Mouse (Mus musculus) skeletal muscle tissue, postnatal 0 days (tissue): ENCODE measurements around the gene Slc35e2. TPM values are rescaled to one million over a fixed set of nuclear protein-coding genes. Genes with fewer than 3 reads are reported as not detected.

Source experiments
- polyA plus RNA-seq: library from polyadenylated mRNA; unstranded; fragments of >200 nt; fragmentation: Nextera tagmentation; extraction: Ambion mirVana; gene quantifications from 2 replicates; pipeline ENCODE4 v1.2.1, GENCODE M21; 2015

Gene Slc35e2
- polyA plus RNA-seq, result 3.5 and 3.7 TPM in 2 replicates

GRCm38 (mm10) chr4:155601091-155601996 is at the start of gene Slc35e2:
Slc35e2 (plus strand) TSS chr4:155601416.

GRCm38 (mm10) chr4:155561661-155562442 is 39.4 kb upstream of the Slc35e2 start, which contains the start of gene Nadk:
Nadk (plus strand) TSS chr4:155562378.

GRCm38 (mm10) chr4:155624338-155625291 is 23.4 kb downstream of the Slc35e2 start, which contains the start of gene Cdk11b:
Cdk11b (plus strand) TSS chr4:155624854.

GRCm38 (mm10) chr4:155645308-155645707 is 44.1 kb downstream of the Slc35e2 start, which contains the start of gene Gm10563:
Gm10563 (minus strand) TSS chr4:155645408.

GRCm38 (mm10) chr4:155653086-155653450 is 51.9 kb downstream of the Slc35e2 start, which contains the start of gene Mmp23:
Mmp23 (minus strand) TSS chr4:155653384.

GRCm38 (mm10) chr4:155668689-155669597 is 67.7 kb downstream of the Slc35e2 start, which contains the start of gene Mib2:
Mib2 (minus strand) TSS chr4:155669198.

Other genes starting within 250 kb of the Slc35e2 start
- 3.4 and 4.2 TPM in 2 replicates for gene Prkcz, start 240.1 kb upstream of the Slc35e2 start, polyA plus RNA-seq
- gene Gabrd, start 203.3 kb upstream of the Slc35e2 start, polyA plus RNA-seq, result 0.47 and 1.0 TPM in 2 replicates
- 1.3 and 1.6 TPM in 2 replicates for gene Cfap74, start 192.2 kb upstream of the Slc35e2 start, polyA plus RNA-seq
- gene Tmem52, start 132.3 kb upstream of the Slc35e2 start, polyA plus RNA-seq, result 73.1 and 82.1 TPM in 2 replicates
- gene Gnb1, start 110.1 kb upstream of the Slc35e2 start, polyA plus RNA-seq, result 160 and 178 TPM in 2 replicates
- 25.7 and 36.4 TPM in 2 replicates for gene Nadk, start 39.0 kb upstream of the Slc35e2 start, polyA plus RNA-seq
- 39.1 and 44.5 TPM in 2 replicates for gene Cdk11b, start 23.4 kb downstream of the Slc35e2 start, polyA plus RNA-seq
- not detected in 2 replicates for gene Gm10563, start 44.0 kb downstream of the Slc35e2 start, polyA plus RNA-seq
- gene Mmp23, start 52.0 kb downstream of the Slc35e2 start, polyA plus RNA-seq, result 38.5 and 62.9 TPM in 2 replicates
- 13.3 and 14.7 TPM in 2 replicates for gene Mib2, start 67.8 kb downstream of the Slc35e2 start, polyA plus RNA-seq
- 4.6 and 6.1 TPM in 2 replicates for gene Fndc10, start 92.9 kb downstream of the Slc35e2 start, polyA plus RNA-seq
- 90.9 and 95.8 TPM in 2 replicates for gene Ssu72, start 103.4 kb downstream of the Slc35e2 start, polyA plus RNA-seq
- gene Tmem240, start 133.4 kb downstream of the Slc35e2 start, polyA plus RNA-seq, result 0.28 and 0.58 TPM in 2 replicates
- 56.3 and 59.2 TPM in 2 replicates for gene Atad3a, start 159.7 kb downstream of the Slc35e2 start, polyA plus RNA-seq
- 20.3 and 22.5 TPM in 2 replicates for gene Vwa1, start 173.3 kb downstream of the Slc35e2 start, polyA plus RNA-seq
- 1.4 and 1.5 TPM in 2 replicates for gene Tmem88b, start 184.5 kb downstream of the Slc35e2 start, polyA plus RNA-seq
- gene Ankrd65, start 189.0 kb downstream of the Slc35e2 start, polyA plus RNA-seq, result 0.13 and 0.15 TPM in 2 replicates
- 172 and 176 TPM in 2 replicates for gene Mrpl20, start 201.5 kb downstream of the Slc35e2 start, polyA plus RNA-seq
- gene Ccnl2, start 211.1 kb downstream of the Slc35e2 start, polyA plus RNA-seq, result 89.3 and 91.0 TPM in 2 replicates
- gene Aurkaip1, start 229.9 kb downstream of the Slc35e2 start, polyA plus RNA-seq, result 131 and 148 TPM in 2 replicates
- gene Mxra8, start 238.3 kb downstream of the Slc35e2 start, polyA plus RNA-seq, result 109 and 120 TPM in 2 replicates
- gene Dvl1, start 246.0 kb downstream of the Slc35e2 start, polyA plus RNA-seq, result 13.5 and 16.4 TPM in 2 replicates